In genomic region chr9:80718516-80718915, GRCm38 (mm10) we compare ENCODE assay signal across 18 mouse cellular contexts.
"Had no signal": no experiment of that assay in that cellular context is flagged by ENCODE, and none has a peak within 500 bp of the region (broad histone marks: within the 10 kb centered on the region; RNA-seq: fewer than 3 reads in every experiment).

No protein-coding gene starts in this region.

- H3K4me1 ChIP-seq: midbrain, embryonic 10.5 days; midbrain, embryonic 12.5 days; neural tube, embryonic 13.5 days; neural tube, embryonic 15.5 days had no signal

- H3K4me2 ChIP-seq: lung, embryonic 14.5 days; midbrain, embryonic 12.5 days; neural tube, embryonic 13.5 days; neural tube, embryonic 15.5 days had no signal

- H3K27ac ChIP-seq: midbrain, embryonic 10.5 days; midbrain, embryonic 12.5 days; neural tube, embryonic 13.5 days; neural tube, embryonic 15.5 days had no signal

- ATAC-seq: midbrain, embryonic 16.5 days had no signal

- H3K9me3 ChIP-seq: midbrain, embryonic 10.5 days; midbrain, embryonic 12.5 days; neural tube, embryonic 13.5 days; neural tube, embryonic 15.5 days had no signal

- H3K27me3 ChIP-seq: midbrain, embryonic 12.5 days; neural tube, embryonic 13.5 days; neural tube, embryonic 15.5 days had no signal

- H3K36me3 ChIP-seq: midbrain, embryonic 10.5 days; midbrain, embryonic 12.5 days; neural tube, embryonic 13.5 days; neural tube, embryonic 15.5 days had no signal

- H3K4me3 ChIP-seq: midbrain, embryonic 10.5 days; midbrain, embryonic 12.5 days; myocyte; neural tube, embryonic 13.5 days; neural tube, embryonic 15.5 days had no signal

- DNase-seq: lung, adult 18-20 months; lung, embryonic 14.5 days; lung, postnatal 10 days; lung, postnatal 4 days; retina, postnatal 1 day; right cerebral cortex, adult 18-20 months; right cerebral cortex, postnatal 25 days; right cerebral cortex, postnatal 4 days; spleen, adult 18-20 months; thymus, adult 18-20 months; thymus, postnatal 25 days; thymus, postnatal 4 days had no signal

- H3K9ac ChIP-seq: lung, embryonic 14.5 days; midbrain, embryonic 12.5 days; neural tube, embryonic 13.5 days; neural tube, embryonic 15.5 days had no signal
